Mouse (Mus musculus): Measurements from ENCODE around the gene Olfr68.
"Not testable (repeated sequence)": the region's sequence is repeated elsewhere in the genome, so short reads cannot be mapped to it uniquely, and the experiment has no call there.

The Olfr68 gene

GRCm38 (mm10) chr7:103767687-103768086 lies 11.8 kb downstream of the Olfr68 start:
- DNase-seq (ENCODE audit: low spot score): not testable (repeated sequence)

DNA sequence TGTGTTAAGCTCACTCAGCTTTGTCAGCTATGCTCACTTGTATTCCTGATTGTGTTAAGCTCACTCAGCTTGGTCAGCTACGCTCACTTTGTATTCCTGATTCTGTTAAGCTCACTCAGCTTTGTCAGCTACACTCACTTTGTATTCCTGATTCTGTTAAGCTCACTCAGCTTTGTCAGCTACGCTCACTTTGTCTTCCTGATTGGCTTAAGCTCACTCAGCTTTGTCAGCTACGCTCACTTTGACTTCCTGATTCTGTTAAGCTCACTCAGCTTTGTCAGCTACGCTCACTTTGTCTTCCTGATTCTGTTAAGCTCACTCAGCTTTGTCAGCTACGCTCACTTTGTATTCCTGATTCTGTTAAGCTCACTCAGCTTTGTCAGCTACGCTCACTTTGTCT lies 17.3 kb downstream of the Olfr68 start:
- DNase-seq (ENCODE audit: low spot score): not testable (repeated sequence)

DNA sequence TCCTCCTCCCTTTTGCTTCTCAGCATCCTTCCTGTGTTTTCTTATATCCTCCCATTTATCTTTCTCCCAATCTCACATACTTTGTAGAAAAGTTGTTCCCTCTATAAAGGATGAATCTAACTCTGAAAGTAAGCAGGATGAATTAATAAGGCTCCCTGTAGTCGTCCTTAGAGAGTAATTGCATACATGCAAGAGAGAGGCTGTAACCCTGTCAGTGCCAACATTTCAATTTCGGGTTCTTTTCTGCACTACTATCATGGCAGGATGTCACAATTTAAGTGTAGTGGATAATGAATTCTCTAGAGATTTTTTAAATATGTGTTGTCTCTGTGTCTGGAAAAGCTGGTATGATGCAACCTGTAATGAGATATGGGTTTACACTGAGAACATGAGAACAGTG lies 22.3 kb downstream of the Olfr68 start, which contains the start of gene Olfr630:
Gene Olfr630, minus strand, starts transcription at position 101 of the 400 bp plus-strand sequence.
- no peak for DNase-seq (ENCODE audit: low spot score)

DNA sequence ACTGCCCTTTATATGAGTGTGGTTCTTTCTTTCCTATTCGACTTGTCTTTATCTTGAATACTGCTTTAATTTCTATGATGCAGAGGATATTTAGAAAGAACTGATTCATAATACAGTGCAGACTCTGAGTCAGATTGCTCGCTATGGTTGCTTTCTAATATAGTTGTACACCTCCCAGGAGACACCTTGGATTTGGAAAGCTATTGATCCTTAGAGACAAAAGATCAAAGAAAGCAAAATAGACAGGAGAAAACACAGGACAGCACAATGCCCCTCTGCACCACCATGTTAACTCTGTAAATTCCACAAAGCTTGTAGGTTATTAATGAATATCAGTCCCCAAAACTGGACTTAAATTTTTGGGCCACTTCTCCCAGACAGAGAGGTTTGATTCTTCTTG lies 34.7 kb downstream of the Olfr68 start, which contains the start of gene Olfr629:
Gene Olfr629, minus strand, starts transcription at position 101 of the 400 bp plus-strand sequence.
- no peak for DNase-seq (ENCODE audit: low spot score)

DNA sequence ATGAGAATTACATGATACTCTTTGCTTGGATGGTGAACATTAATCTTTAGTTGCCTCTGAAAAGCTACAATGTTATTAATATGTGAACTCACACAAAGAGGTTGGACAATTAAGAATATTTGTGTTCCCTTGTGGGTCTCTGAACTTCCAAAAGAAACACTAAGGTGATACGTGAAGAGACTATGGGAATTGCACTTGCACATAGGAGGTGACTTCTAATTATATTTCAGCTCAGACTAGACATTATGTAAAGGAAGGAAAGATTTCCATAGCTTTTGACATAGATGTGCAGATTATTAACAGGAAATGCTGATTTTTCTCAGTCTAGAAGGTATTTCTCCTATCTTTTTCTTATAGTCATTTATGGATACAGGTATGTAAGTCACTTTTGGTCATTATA lies 49.4 kb downstream of the Olfr68 start, which contains the start of gene Olfr628:
Gene Olfr628, plus strand, starts transcription at position 301 of the 400 bp plus-strand sequence.
- DNase-seq (ENCODE audit: low spot score): no peak

All from c-Kit-positive CD71-positive TER-119-positive erythroid progenitor cells, embryonic 14.5 days (primary cell).